Mouse (Mus musculus): ENCODE data around the gene Maff.

Gene Maff

DNA sequence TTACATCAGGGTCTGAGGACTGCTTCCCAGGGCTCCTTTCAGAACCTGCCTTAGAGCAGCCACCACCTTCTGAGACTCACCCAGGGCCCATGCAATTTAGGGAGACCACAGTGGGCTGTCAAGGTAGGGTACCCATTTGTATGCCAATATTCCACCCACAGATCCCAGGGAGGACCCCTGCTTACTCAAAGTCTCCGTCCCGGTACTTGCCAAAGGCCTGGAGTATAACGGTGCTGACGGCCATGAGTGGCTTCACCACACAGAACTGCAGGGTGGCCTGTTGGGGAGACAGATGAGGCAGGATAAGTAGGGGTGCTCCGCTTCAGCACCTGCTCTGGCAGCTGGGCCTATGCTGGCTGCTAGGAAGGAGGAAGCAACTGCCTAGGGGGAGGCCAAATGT is 20.0 kb downstream of the Maff start:
- DNase-seq: no peak

GRCm38 (mm10) chr15:79368313-79368811 is 21.9 kb downstream of the Maff start:
- DNase-seq: no peak

GRCm38 (mm10) chr15:79368861-79369440 is 22.5 kb downstream of the Maff start:
- no peak for DNase-seq

- no peak for DNase-seq
These were observed 23.2 kb downstream of the Maff start for GRCm38 (mm10) chr15:79369452-79370280.

- DNase-seq: no peak
These were observed 23.9 kb downstream of the Maff start for GRCm38 (mm10) chr15:79370281-79370843.

- no peak for DNase-seq
These were observed 28.3 kb downstream of the Maff start for GRCm38 (mm10) chr15:79374760-79375159.

DNA sequence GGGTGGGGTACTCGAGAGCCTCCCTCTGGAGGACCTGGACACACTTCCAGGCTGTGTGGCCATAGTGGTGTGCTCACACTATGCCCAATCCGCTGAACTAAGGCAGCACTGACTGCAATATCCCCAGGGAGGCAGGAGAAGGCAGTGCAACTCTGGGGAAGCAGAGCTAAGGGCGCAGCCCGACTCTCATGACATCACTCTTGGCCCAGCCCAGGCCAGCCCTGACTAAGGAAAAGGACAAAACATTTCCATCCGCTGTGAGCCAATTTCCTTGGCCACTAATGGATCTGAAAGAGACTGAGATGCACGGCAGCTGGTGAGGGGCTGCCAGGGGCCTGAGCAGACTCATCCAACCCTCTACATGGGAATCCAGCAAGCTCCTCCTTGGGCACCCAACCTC is 31.3 kb downstream of the Maff start:
- no peak for DNase-seq

- no peak for DNase-seq
These were observed 32.2 kb downstream of the Maff start for GRCm38 (mm10) chr15:79378608-79379007.

DNA sequence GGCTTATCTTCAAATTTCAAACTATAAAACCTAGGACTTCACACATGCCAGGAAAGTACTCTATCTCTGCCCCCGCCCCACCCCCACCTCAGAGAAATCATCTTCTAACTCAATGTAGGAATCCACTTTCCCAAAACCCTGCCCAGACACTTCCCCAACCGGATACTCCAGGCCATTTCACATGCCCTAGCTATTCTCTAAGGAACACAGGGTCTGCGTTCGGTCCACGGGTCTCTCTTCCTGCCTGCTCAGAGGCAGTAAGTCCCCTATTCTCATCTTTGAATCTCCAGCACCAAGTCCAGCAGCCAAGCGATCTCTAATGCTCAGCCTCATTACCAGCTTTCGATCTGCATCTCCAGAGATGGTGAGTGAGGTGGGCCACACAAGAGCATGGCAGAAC is 33.2 kb downstream of the Maff start:
- DNase-seq: no peak

DNA sequence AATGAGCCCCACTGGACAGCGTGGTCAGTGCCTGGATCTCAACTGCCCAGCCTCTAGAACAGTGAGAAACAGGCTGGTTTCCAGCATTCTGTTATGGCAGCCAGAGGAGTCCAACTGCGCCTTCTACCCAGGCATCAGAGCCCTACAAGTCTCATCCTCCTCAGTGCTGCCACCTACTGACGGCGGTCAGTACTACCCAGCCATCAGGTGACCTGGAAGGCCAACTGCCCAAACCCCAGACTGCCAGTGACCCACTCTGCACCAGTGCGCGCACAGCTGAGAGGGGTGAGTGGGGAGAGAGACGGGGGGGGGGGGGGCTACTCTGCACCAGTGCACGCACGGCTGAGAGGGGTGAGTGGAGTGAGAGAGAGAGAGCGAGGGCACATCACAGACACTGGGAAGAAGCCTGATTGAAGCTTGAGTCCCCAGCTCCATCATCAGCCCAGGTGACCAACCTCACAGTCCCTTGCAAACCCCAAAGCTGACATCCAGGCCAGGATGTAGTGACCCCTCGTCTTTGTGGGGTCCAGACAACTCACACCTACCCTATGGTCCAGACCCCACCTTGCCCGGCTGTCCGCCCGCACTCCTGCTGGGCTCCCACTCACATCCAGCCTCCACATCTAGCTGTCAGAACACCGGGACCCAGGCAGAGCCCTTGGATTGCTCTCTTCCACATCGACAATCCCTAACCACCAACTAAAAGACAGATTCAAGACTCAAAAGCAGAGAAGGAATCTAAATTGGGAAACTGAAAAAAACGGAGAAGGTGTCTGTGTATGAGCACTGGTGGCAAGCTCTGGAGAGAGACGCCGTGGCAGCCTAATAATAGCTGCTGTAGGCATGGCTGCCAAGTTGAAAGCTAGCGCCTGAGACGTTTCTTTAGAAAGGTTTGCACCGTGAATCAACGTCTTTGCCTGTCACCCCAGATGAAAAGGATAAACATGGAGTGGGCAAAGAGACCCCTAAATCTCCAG is 34.3 kb downstream of the Maff start:
- DNase-seq: peak; percentile 67

DNA sequence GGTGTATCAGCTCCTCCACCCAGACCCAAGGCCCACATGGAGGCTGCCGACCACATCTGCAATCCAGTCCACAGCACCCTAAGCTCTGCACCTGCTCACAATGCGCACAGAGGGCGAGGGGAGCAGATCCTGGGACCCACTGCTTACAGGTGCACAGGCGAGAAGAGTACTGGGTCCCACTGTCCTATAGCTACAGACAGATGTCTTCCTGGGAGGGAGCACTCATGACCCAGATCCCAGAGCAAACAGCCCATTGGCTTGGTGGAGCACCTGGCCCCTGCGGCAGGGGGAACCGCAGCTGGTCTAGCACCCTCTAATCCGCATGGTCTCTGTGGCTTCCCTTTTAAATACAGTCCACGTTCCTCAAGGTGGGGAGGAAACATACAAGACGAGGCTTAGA is 35.2 kb downstream of the Maff start:
- DNase-seq: no peak

DNA sequence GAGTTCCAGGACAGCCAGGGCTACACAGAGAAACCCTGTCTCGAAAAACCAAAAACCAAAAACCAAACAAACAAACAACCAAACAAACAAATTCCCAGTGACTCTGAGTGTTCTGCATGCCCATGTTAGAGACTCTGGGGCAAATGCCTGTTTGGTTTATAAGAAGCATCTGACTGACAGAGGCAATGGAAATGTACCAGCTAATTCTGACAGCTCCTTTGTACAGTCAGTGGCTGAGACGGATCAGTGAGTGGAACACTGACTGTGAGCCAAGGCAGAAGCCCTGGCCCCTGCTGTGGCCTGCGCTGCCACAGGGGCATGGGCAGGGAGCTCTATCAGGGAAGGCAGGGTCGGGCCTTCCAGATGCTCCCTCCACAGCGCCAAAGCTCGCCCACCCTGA is 40.7 kb downstream of the Maff start:
- no peak for DNase-seq

DNA sequence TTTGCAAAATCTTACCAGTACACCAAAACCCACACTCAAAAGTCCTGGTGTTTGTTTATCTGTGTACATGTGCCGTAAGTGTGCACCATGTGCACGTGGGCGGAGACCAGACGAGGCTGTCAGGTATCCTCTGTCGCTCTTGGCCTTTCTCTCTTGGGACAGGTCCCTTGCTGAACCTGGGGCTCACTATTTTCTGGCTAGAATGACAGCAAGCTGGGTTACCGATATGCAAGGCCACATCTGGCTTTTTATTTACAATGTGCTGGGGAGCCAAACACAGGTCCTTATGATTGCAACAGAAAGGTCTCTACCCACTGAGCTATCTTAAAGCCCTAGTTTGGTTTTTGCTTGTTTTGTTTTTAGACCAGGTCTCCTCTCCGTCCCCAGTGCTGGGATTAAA is 41.2 kb downstream of the Maff start:
- DNase-seq: no peak

GRCm38 (mm10) chr15:79388171-79388570 is 41.8 kb downstream of the Maff start:
- no peak for DNase-seq

DNA sequence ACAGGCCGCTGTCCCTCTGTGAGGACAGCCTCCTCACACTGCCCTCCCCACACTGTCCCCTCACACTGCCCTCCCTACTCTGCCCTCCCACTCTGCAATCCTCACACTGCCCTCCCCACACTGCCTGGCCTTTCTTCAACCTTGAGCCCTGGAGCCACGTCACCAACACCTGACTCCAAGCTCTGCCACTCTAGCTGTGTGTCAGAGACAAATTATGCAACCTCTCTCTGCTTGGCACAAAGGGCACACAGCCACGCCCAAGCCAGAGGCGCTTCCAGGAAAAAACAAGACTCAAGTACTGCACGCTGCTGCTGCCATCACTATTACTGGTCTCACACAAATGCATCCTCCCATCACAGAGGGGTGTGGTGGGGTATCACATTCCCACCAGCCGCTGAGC is 44.0 kb downstream of the Maff start:
- DNase-seq: no peak

GRCm38 (mm10) chr15:79391447-79392093 is 45.1 kb downstream of the Maff start:
- peak; percentile 45 for DNase-seq

DNA sequence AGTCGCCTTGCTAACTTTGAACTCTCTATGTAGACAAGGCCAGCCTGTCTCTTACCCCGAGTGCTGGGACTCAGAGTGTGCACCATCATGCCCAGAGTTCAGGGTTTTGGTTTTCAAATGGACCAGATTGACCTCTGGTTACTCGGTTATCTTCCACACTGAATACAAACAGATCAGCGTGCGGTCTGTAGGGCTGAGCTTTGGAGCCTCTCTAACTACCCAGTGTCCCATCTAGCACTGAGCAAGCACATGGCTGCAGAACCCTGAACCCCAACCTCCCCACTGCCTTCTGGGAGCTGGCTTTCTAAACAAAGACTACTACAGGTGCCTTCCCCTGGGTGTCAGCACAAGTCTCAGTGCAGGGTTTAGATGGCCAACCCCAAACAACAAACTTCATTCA is 46.1 kb downstream of the Maff start:
- no peak for DNase-seq

DNA sequence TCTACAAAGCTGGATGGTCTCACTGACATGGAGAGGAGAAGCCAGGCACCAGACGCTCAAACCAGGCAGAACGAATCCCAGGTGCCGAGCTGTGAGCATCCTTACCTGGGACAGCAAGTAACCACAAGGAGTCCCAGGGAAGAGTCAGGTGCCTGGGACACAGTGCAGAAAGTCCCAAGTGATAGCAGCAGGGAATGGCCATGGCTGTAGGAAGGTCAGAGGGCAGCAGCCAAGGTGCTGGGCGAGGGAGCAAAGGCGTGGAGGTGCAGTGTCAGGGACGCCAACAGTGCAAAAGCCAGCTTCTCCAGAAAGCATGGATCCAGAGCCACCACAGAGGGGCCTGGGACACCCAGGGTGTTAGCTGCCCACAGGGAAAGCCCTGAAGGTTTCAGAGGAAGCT is 46.7 kb downstream of the Maff start:
- no peak for DNase-seq

GRCm38 (mm10) chr15:79394842-79395241 is 48.4 kb downstream of the Maff start:
- DNase-seq: no peak

- DNase-seq: no peak
These were observed 48.9 kb downstream of the Maff start for GRCm38 (mm10) chr15:79395281-79395680.

- DNase-seq: no peak
These were observed 50.3 kb downstream of the Maff start for GRCm38 (mm10) chr15:79396736-79397135.

Measured in right cerebral cortex, postnatal 4 days (tissue).